Mouse (Mus musculus) stomach, postnatal 0 days (tissue): ENCODE measurements at regions not wholly inside any gene's neighbourhood (a gene's known extent, or its start where the extent isn't known, plus 50 kb on each side); places are given as distances from the start of the nearest gene placed in this dataset.

Source experiments
- CTCF ChIP-seq: IDR thresholded peaks from 2 replicates; pipeline ENCODE4 v1.5.1; 2016; ENCODE audit warnings: antibody characterized with exemption, low read depth, mild to moderate bottlenecking, moderate library complexity
- EP300 ChIP-seq: optimal IDR thresholded peaks from 2 replicates; pipeline ENCODE3; 2016; ENCODE audit warnings: antibody characterized with exemption

DNA sequence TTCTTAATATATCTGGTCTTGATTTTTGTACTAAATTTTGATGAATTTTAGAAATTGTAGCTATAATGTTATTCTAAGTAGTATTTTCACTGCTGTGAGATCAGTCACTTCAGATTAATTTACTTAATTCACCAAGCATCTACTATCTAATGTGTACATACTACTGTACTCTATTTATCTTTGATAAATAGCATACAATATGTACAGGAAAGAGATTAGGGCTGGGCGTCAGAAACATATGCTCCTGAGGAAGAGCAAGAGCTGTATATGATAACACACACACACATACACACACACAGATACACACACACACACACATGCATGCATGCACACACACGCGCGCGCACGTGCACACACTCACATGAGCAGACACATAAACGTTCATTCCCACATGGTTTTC lies 387.2 kb downstream of the Meis1 start:
- TF ChIP-seq CTCF = no peak
- TF ChIP-seq EP300 = no peak
